Mouse (Mus musculus): ENCODE data around the gene Ankrd9. TPM values are rescaled to one million over a fixed set of nuclear protein-coding genes. Genes with fewer than 3 reads are reported as not detected.
A peak's percentile ranks its signal among the peaks of the same experiment; 100 is the strongest.

Gene Ankrd9
- polyA plus RNA-seq, 2 experiments, result 11.7 to 15.6 TPM

- H3K4me1 ChIP-seq (ENCODE audit: control insufficient read depth, insufficient read depth, low read length), result peaks cover 23% of the 10 kb centered on the region
- ATAC-seq (ENCODE audit: low FRiP score, low read depth) (0 out of 2 replicates have a peak, but pooled peaks have one; percentile 17), DNase-seq (ENCODE audit: low spot score) (no peak)
- no peaks in the 10 kb centered on the region for H3K27me3 ChIP-seq (ENCODE audit: control insufficient read depth, insufficient read depth, low read length)
- H3K4me2 ChIP-seq (replicated peaks; ENCODE audit: low read depth, low read length, severe bottlenecking), result no peak overlapping the region
- no peak for TF ChIP-seq POLR2A (IDR thresholded peaks at IDR 0.05; ENCODE audit: borderline replicate concordance, extremely low read depth, insufficient read depth, insufficient read length)
- peak overlapping the region; percentile 38; the same call in 1 of the 2 replicates for H3K27ac ChIP-seq (replicated peaks; ENCODE audit: low read depth, low read length)
- no peak overlapping the region for H3K4me3 ChIP-seq (replicated peaks; ENCODE audit: low read length)
- 49% methylated on average over 5 of the region's 5 CpGs for WGBS
- H3K36me3 ChIP-seq (ENCODE audit: control insufficient read depth, insufficient read depth, low read length), result no peaks in the 10 kb centered on the region
- peak overlapping the region; percentile 25; the same call in 1 of the 2 replicates for H3K9ac ChIP-seq (ENCODE audit: low read depth, low read length, severe bottlenecking)
- H3K9me3 ChIP-seq (ENCODE audit: control insufficient read depth, low read length), result no peaks in the 10 kb centered on the region
These were observed 27.5 kb upstream of the Ankrd9 start for GRCm38 (mm10) chr12:111006339-111006738.

GRCm38 (mm10) chr12:111005803-111006202, 27.0 kb upstream of the Ankrd9 start:
- H3K4me3 ChIP-seq (replicated peaks; ENCODE audit: low read length), result no peak overlapping the region
- 70% methylated on average over 4 of the region's 6 CpGs for WGBS
- no peak for TF ChIP-seq POLR2A (IDR thresholded peaks at IDR 0.05; ENCODE audit: borderline replicate concordance, extremely low read depth, insufficient read depth, insufficient read length)
- no peaks in the 10 kb centered on the region for H3K27me3 ChIP-seq (ENCODE audit: control insufficient read depth, insufficient read depth, low read length)
- no peaks in the 10 kb centered on the region for H3K9me3 ChIP-seq (ENCODE audit: control insufficient read depth, low read length)
- H3K4me2 ChIP-seq (replicated peaks; ENCODE audit: low read depth, low read length, severe bottlenecking), result no peak overlapping the region
- DNase-seq (ENCODE audit: low spot score) (no peak), ATAC-seq (ENCODE audit: low FRiP score, low read depth) (no peak)
- no peaks in the 10 kb centered on the region for H3K36me3 ChIP-seq (ENCODE audit: control insufficient read depth, insufficient read depth, low read length)
- H3K9ac ChIP-seq (ENCODE audit: low read depth, low read length, severe bottlenecking), result no peak overlapping the region
- H3K27ac ChIP-seq (replicated peaks; ENCODE audit: low read depth, low read length), result no peak overlapping the region
- H3K4me1 ChIP-seq (ENCODE audit: control insufficient read depth, insufficient read depth, low read length), result peaks cover 23% of the 10 kb centered on the region

- H3K9me3 ChIP-seq (ENCODE audit: control insufficient read depth, low read length), result no peaks in the 10 kb centered on the region
- WGBS, result 71% methylated on average over 9 of the region's 9 CpGs
- ATAC-seq (ENCODE audit: low FRiP score, low read depth) (no peak), DNase-seq (ENCODE audit: low spot score) (no peak)
- no peak overlapping the region for H3K4me3 ChIP-seq (replicated peaks; ENCODE audit: low read length)
- no peak overlapping the region for H3K27ac ChIP-seq (replicated peaks; ENCODE audit: low read depth, low read length)
- H3K36me3 ChIP-seq (ENCODE audit: control insufficient read depth, insufficient read depth, low read length), result no peaks in the 10 kb centered on the region
- no peak overlapping the region for H3K4me2 ChIP-seq (replicated peaks; ENCODE audit: low read depth, low read length, severe bottlenecking)
- H3K9ac ChIP-seq (ENCODE audit: low read depth, low read length, severe bottlenecking), result no peak overlapping the region
- TF ChIP-seq POLR2A (IDR thresholded peaks at IDR 0.05; ENCODE audit: borderline replicate concordance, extremely low read depth, insufficient read depth, insufficient read length), result no peak
- H3K27me3 ChIP-seq (ENCODE audit: control insufficient read depth, insufficient read depth, low read length), result no peaks in the 10 kb centered on the region
- peaks cover 18% of the 10 kb centered on the region for H3K4me1 ChIP-seq (ENCODE audit: control insufficient read depth, insufficient read depth, low read length)
These were observed 25.3 kb upstream of the Ankrd9 start for GRCm38 (mm10) chr12:111004142-111004541.

- H3K36me3 ChIP-seq (ENCODE audit: control insufficient read depth, insufficient read depth, low read length), result no peaks in the 10 kb centered on the region
- peaks cover under 1% of the 10 kb centered on the region; the same call in 1 of the 2 replicates for H3K4me1 ChIP-seq (ENCODE audit: control insufficient read depth, insufficient read depth, low read length)
- no peak for TF ChIP-seq POLR2A (IDR thresholded peaks at IDR 0.05; ENCODE audit: borderline replicate concordance, extremely low read depth, insufficient read depth, insufficient read length)
- H3K4me3 ChIP-seq (replicated peaks; ENCODE audit: low read length), result no peak overlapping the region
- H3K27me3 ChIP-seq (ENCODE audit: control insufficient read depth, insufficient read depth, low read length), result no peaks in the 10 kb centered on the region
- no peak overlapping the region for H3K27ac ChIP-seq (replicated peaks; ENCODE audit: low read depth, low read length)
- no peak for ATAC-seq (ENCODE audit: low FRiP score, low read depth)
- no peaks in the 10 kb centered on the region for H3K9me3 ChIP-seq (ENCODE audit: control insufficient read depth, low read length)
- no peak for DNase-seq (ENCODE audit: low spot score)
- no peak overlapping the region for H3K9ac ChIP-seq (ENCODE audit: low read depth, low read length, severe bottlenecking)
- WGBS, result 95% methylated on average over 7 of the region's 7 CpGs
- no peak overlapping the region for H3K4me2 ChIP-seq (replicated peaks; ENCODE audit: low read depth, low read length, severe bottlenecking)
These were observed 22.1 kb upstream of the Ankrd9 start for GRCm38 (mm10) chr12:111000956-111001355.

- Histone ChIP-seq H3K27me3 (ENCODE audit: control insufficient read depth, insufficient read depth, low read length) (no peaks in the 10 kb centered on the region), H3K4me3 (replicated peaks; ENCODE audit: low read length) (no peak overlapping the region), H3K9me3 (ENCODE audit: control insufficient read depth, low read length) (no peaks in the 10 kb centered on the region), H3K9ac (ENCODE audit: low read depth, low read length, severe bottlenecking) (no peak overlapping the region), H3K4me1 (ENCODE audit: control insufficient read depth, insufficient read depth, low read length) (no peaks in the 10 kb centered on the region), H3K36me3 (ENCODE audit: control insufficient read depth, insufficient read depth, low read length) (no peaks in the 10 kb centered on the region), H3K27ac (replicated peaks; ENCODE audit: low read depth, low read length) (no peak overlapping the region), H3K4me2 (replicated peaks; ENCODE audit: low read depth, low read length, severe bottlenecking) (no peak overlapping the region)
- no peak for TF ChIP-seq POLR2A (IDR thresholded peaks at IDR 0.05; ENCODE audit: borderline replicate concordance, extremely low read depth, insufficient read depth, insufficient read length)
- DNase-seq (ENCODE audit: low spot score), result no peak
- no peak for ATAC-seq (ENCODE audit: low FRiP score, low read depth)
- 81% methylated on average over 2 of the region's 2 CpGs for WGBS
These were observed 21.0 kb upstream of the Ankrd9 start for GRCm38 (mm10) chr12:110999820-111000219.

- ATAC-seq (ENCODE audit: low FRiP score, low read depth) (no peak), DNase-seq (ENCODE audit: low spot score) (no peak)
- no peak for TF ChIP-seq POLR2A (IDR thresholded peaks at IDR 0.05; ENCODE audit: borderline replicate concordance, extremely low read depth, insufficient read depth, insufficient read length)
- H3K36me3 ChIP-seq (ENCODE audit: control insufficient read depth, insufficient read depth, low read length), result no peaks in the 10 kb centered on the region
- no peak overlapping the region for H3K9ac ChIP-seq (ENCODE audit: low read depth, low read length, severe bottlenecking)
- H3K27ac ChIP-seq (replicated peaks; ENCODE audit: low read depth, low read length), result no peak overlapping the region
- no peaks in the 10 kb centered on the region for H3K27me3 ChIP-seq (ENCODE audit: control insufficient read depth, insufficient read depth, low read length)
- no peak overlapping the region for H3K4me2 ChIP-seq (replicated peaks; ENCODE audit: low read depth, low read length, severe bottlenecking)
- 96% methylated on average over 11 of the region's 11 CpGs for WGBS
- no peaks in the 10 kb centered on the region for H3K9me3 ChIP-seq (ENCODE audit: control insufficient read depth, low read length)
- no peak overlapping the region for H3K4me3 ChIP-seq (replicated peaks; ENCODE audit: low read length)
- H3K4me1 ChIP-seq (ENCODE audit: control insufficient read depth, insufficient read depth, low read length), result no peaks in the 10 kb centered on the region
These were observed 19.3 kb upstream of the Ankrd9 start for GRCm38 (mm10) chr12:110998092-110998491.
